Comparison of ENCODE assay signal across 9 mouse cellular contexts in genomic region chr17:26537722-26538471, GRCm38 (mm10). TPM values are rescaled to one million over a fixed set of nuclear protein-coding genes. Genes with fewer than 3 reads are reported as not detected.
DNase-seq lines count a peak whose midpoint lies in the region; ATAC-seq lines count a peak whose summit lies in the region.
"Had no signal": no experiment of that assay in that cellular context is flagged by ENCODE, and none has a peak within 500 bp of the region (broad histone marks: within the 10 kb centered on the region; RNA-seq: fewer than 3 reads in every experiment).

No protein-coding gene starts in this region.

- H3K4me3 ChIP-seq in heart, embryonic 12.5 days: no peak overlapping the region
- H3K4me3 ChIP-seq: limb, embryonic 15.5 days had no signal

- DNase-seq in heart, adult 18-20 months: peak; percentile 40 to 60
- DNase-seq in heart, adult 8-10 months (ENCODE audit: low spot score): no peak
- DNase-seq in CD4-positive, CD25-positive, alpha-beta regulatory T cell, adult 2 months (ENCODE audit: low read depth, low spot score): peak; percentile 47
- peak; percentile 50 for DNase-seq in lung, postnatal 14 days
- no peak for DNase-seq in adrenal gland, adult 8-10 months
- no peak for DNase-seq in right cerebral cortex, postnatal 4 days
- no peak for DNase-seq in retina, embryonic 14.5 days (ENCODE audit: low spot score)

- H3K4me1 ChIP-seq in heart, embryonic 12.5 days (replicated peaks): peaks cover 29% of the 10 kb centered on the region

- no peaks in the 10 kb centered on the region for H3K27me3 ChIP-seq in heart, embryonic 12.5 days (replicated peaks)
- H3K27me3 ChIP-seq: limb, embryonic 15.5 days had no signal

- no peaks in the 10 kb centered on the region for H3K36me3 ChIP-seq in heart, embryonic 12.5 days
- H3K36me3 ChIP-seq: limb, embryonic 15.5 days had no signal

- no peak overlapping the region for H3K9ac ChIP-seq in heart, embryonic 12.5 days
- H3K9ac ChIP-seq: limb, embryonic 15.5 days had no signal

- 35% methylated on average over 6 of the region's 6 CpGs for WGBS in heart, embryonic 12.5 days

- no peak overlapping the region for H3K27ac ChIP-seq in heart, embryonic 12.5 days (ENCODE audit: poor library complexity, severe bottlenecking)
- H3K27ac ChIP-seq: limb, embryonic 15.5 days had no signal

- H3K4me2 ChIP-seq in heart, embryonic 12.5 days: peak overlapping the region; percentile 13; the same call in 1 of the 2 replicates
- H3K4me2 ChIP-seq: limb, embryonic 15.5 days had no signal

- peak; percentile 78 for ATAC-seq in heart, embryonic 12.5 days (ENCODE audit: insufficient number of reproducible peaks, low FRiP score)

- no peaks in the 10 kb centered on the region for H3K9me3 ChIP-seq in heart, embryonic 12.5 days (replicated peaks)
- H3K9me3 ChIP-seq: limb, embryonic 15.5 days had no signal

RNA-seq across cellular contexts. Expression of gene Ergic1, which starts 23.4 kb away (rescaled TPM):
- total RNA-seq in heart, adult 18-20 months (2021): 10 to 100 TPM; 50.4 to 56.6 TPM
- total RNA-seq in heart, adult 8-10 months (2022): 10 to 100 TPM; 52.7 to 57.9 (median 55.4) TPM
- 115 and 121 TPM in 2 replicates for polyA plus RNA-seq in heart, embryonic 12.5 days (2016; fragmentation: Nextera tagmentation; extraction: Ambion mirVana)
- 100 to 1,000 TPM; 142 to 218 (median 163) TPM for total RNA-seq in adrenal gland, adult 8-10 months (2022)

RNA-seq across cellular contexts. Expression of gene Dusp1, which starts 24.0 kb away (rescaled TPM):
- total RNA-seq in heart, adult 18-20 months (2021): 10 to 100 TPM; 50.3 to 57.1 TPM
- total RNA-seq in heart, adult 8-10 months (2022): 10 to 100 TPM; 51.1 to 75.8 (median 59.4) TPM
- polyA plus RNA-seq in heart, embryonic 12.5 days (2016; fragmentation: Nextera tagmentation; extraction: Ambion mirVana): 36.2 and 38.7 TPM in 2 replicates
- 10 to 100 TPM; 41.3 to 67.9 (median 53.3) TPM for total RNA-seq in adrenal gland, adult 8-10 months (2022)

Comparison
In these comparisons a context has a peak if more than half of its experiments do, and no peak if none do; other contexts are left out.
1. DNase-seq: peak in heart, adult 18-20 months (2 of 2), CD4-positive, CD25-positive, alpha-beta regulatory T cell, adult 2 months (single experiment) and lung, postnatal 14 days (single experiment); none in heart, adult 8-10 months (single experiment), adrenal gland, adult 8-10 months (single experiment), right cerebral cortex, postnatal 4 days (single experiment) and retina, embryonic 14.5 days (single experiment).